Mouse (Mus musculus): ENCODE data around the gene Msi2. TPM values are rescaled to one million over a fixed set of nuclear protein-coding genes. Genes with fewer than 3 reads are reported as not detected.

The Msi2 gene
- polyA plus RNA-seq, 1 experiment from 2014 or later = 2.9 TPM

DNA sequence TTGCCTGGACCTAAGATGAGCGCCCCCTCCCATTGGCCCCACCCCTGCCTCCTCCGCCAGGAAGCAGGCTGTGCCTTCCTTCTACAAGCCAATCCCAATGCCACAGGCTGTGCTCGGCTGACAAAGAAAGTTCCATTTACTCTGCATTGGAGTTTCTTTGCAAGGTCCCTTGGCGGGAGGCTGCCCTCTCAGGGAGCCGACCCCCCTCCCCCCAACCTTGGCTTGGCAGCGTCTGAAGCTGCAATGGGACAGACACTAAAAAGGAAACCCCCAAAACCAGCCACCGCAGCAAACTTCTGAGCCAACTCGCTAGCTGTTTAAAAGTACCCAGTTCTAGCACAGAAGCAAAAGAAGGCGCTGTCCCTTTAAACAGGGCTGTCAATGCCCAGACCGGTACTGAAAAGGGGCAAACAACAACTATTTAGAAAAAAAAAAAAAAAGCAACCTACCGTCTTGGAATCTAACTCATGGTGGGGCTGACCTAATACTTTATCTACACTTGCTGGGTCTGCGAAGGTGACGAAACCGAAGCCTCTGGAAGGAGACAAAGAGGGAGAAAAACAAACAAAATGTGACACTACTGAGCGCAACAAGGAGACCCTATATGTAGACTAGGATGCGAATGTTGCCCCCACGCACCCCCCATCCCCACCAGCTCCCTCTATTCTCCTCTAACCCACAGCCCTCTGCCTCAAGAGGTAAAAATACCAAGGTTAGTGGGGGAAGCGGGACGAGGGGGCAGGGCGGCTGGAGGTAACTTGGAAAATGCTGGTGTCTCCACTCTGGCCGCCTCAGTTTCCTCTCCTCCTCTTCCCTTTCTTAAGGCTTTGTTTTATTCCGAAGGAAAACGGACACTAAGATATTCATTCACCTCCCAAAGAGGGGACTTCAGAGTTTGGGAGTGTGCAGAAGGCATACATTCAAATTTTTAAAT is 2.0 kb downstream of the Msi2 start:
- peak overlapping the region; percentile 53 for H3K27ac ChIP-seq (ENCODE audit: low read length)
- peaks cover 43% of the 10 kb centered on the region for H3K4me1 ChIP-seq (ENCODE audit: control insufficient read depth, low read depth, low read length)
- WGBS (ENCODE audit: insufficient replicate concordance) = 3% methylated on average over 23 of the region's 23 CpGs
- peak overlapping the region; percentile 92 for H3K4me3 ChIP-seq (ENCODE audit: low read depth, low read length)
- no peaks in the 10 kb centered on the region for H3K27me3 ChIP-seq (ENCODE audit: control insufficient read depth, insufficient read depth, low read depth, low read length)
- H3K36me3 ChIP-seq (ENCODE audit: control insufficient read depth, insufficient read depth) = peaks cover 10% of the 10 kb centered on the region
- peak overlapping the region; percentile 96 for H3K4me2 ChIP-seq (ENCODE audit: low read depth, low read length)
- peak overlapping the region; percentile 96 for H3K9ac ChIP-seq (ENCODE audit: low read depth, low read length)
- no peak for ATAC-seq (ENCODE audit: low read depth)
- H3K9me3 ChIP-seq (replicated peaks; ENCODE audit: control insufficient read depth, low read length) = no peaks in the 10 kb centered on the region

DNA sequence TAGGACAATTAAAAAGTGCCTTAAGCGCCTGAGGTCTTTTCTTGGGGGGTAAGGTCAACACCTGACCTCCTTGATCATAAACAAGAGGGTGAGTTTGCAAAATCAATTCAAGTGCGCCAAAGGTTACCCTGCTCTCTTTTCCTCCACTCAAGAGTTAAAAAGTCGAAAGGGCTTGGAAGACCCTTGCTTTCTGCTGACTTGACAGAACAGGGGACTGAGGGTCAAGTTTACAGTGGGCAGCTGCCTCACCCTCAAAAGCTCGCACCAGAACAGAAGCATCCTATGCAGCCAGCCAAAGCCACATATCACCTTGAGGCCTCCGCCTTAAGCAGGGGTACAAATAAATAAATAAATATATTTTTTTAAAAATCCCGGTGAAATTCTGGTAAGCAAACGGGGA is 3.0 kb downstream of the Msi2 start:
- WGBS (ENCODE audit: insufficient replicate concordance) = 64% methylated on average over 7 of the region's 7 CpGs
- ATAC-seq (ENCODE audit: low read depth) = no peak
- Histone ChIP-seq H3K4me1 (ENCODE audit: control insufficient read depth, low read depth, low read length) (peaks cover 33% of the 10 kb centered on the region), H3K27ac (ENCODE audit: low read length) (no peak overlapping the region), H3K9ac (ENCODE audit: low read depth, low read length) (no peak overlapping the region), H3K27me3 (ENCODE audit: control insufficient read depth, insufficient read depth, low read depth, low read length) (no peaks in the 10 kb centered on the region), H3K4me2 (ENCODE audit: low read depth, low read length) (no peak overlapping the region), H3K9me3 (replicated peaks; ENCODE audit: control insufficient read depth, low read length) (no peaks in the 10 kb centered on the region), H3K36me3 (ENCODE audit: control insufficient read depth, insufficient read depth) (peaks cover 10% of the 10 kb centered on the region), H3K4me3 (ENCODE audit: low read depth, low read length) (no peak overlapping the region)

DNA sequence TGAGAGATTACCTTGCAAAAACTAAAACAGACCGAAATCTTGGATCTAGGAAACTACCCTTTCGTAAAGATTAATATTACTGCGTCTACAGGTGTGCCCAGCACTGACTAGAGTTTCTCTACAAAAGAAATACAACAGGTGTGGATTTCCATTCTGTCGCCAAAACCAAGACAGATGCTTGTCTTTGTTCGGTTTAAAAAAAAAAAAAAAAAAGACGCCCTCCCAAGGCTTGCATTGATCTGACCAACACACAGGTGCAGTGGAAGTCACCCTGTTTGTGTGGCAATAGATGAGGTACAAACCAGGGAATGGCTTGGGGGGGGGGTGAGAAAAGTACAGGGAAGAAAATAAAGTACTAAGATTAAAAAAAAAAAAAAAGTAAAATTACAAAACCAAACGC is 4.2 kb downstream of the Msi2 start:
- Histone ChIP-seq H3K27ac (ENCODE audit: low read length) (no peak overlapping the region), H3K4me3 (ENCODE audit: low read depth, low read length) (no peak overlapping the region), H3K36me3 (ENCODE audit: control insufficient read depth, insufficient read depth) (peaks cover 10% of the 10 kb centered on the region), H3K9me3 (replicated peaks; ENCODE audit: control insufficient read depth, low read length) (no peaks in the 10 kb centered on the region), H3K27me3 (ENCODE audit: control insufficient read depth, insufficient read depth, low read depth, low read length) (no peaks in the 10 kb centered on the region), H3K4me1 (ENCODE audit: control insufficient read depth, low read depth, low read length) (peaks cover 22% of the 10 kb centered on the region), H3K4me2 (ENCODE audit: low read depth, low read length) (no peak overlapping the region), H3K9ac (ENCODE audit: low read depth, low read length) (no peak overlapping the region)
- 71% methylated on average over 7 of the region's 7 CpGs for WGBS (ENCODE audit: insufficient replicate concordance)
- no peak for ATAC-seq (ENCODE audit: low read depth)

GRCm38 (mm10) chr11:88713479-88713878 is 4.8 kb downstream of the Msi2 start:
- no peaks in the 10 kb centered on the region for H3K9me3 ChIP-seq (replicated peaks; ENCODE audit: control insufficient read depth, low read length)
- peaks cover 10% of the 10 kb centered on the region for H3K36me3 ChIP-seq (ENCODE audit: control insufficient read depth, insufficient read depth)
- no peaks in the 10 kb centered on the region for H3K27me3 ChIP-seq (ENCODE audit: control insufficient read depth, insufficient read depth, low read depth, low read length)
- no peak for ATAC-seq (ENCODE audit: low read depth)
- no peak overlapping the region for H3K4me3 ChIP-seq (ENCODE audit: low read depth, low read length)
- WGBS (ENCODE audit: insufficient replicate concordance) = 67% methylated on average over 9 of the region's 9 CpGs
- H3K4me2 ChIP-seq (ENCODE audit: low read depth, low read length) = no peak overlapping the region
- no peak overlapping the region for H3K9ac ChIP-seq (ENCODE audit: low read depth, low read length)
- H3K4me1 ChIP-seq (ENCODE audit: control insufficient read depth, low read depth, low read length) = peaks cover 17% of the 10 kb centered on the region
- H3K27ac ChIP-seq (ENCODE audit: low read length) = no peak overlapping the region

GRCm38 (mm10) chr11:88709876-88710614 is 8.3 kb downstream of the Msi2 start:
- no peak overlapping the region for H3K27ac ChIP-seq (ENCODE audit: low read length)
- no peak overlapping the region for H3K4me3 ChIP-seq (ENCODE audit: low read depth, low read length)
- WGBS (ENCODE audit: insufficient replicate concordance) = 76% methylated on average over 15 of the region's 15 CpGs
- no peak overlapping the region for H3K9ac ChIP-seq (ENCODE audit: low read depth, low read length)
- H3K27me3 ChIP-seq (ENCODE audit: control insufficient read depth, insufficient read depth, low read depth, low read length) = no peaks in the 10 kb centered on the region
- no peak for ATAC-seq (ENCODE audit: low read depth)
- H3K4me1 ChIP-seq (ENCODE audit: control insufficient read depth, low read depth, low read length) = peaks cover 4% of the 10 kb centered on the region
- H3K4me2 ChIP-seq (ENCODE audit: low read depth, low read length) = no peak overlapping the region
- no peaks in the 10 kb centered on the region for H3K9me3 ChIP-seq (replicated peaks; ENCODE audit: control insufficient read depth, low read length)
- H3K36me3 ChIP-seq (ENCODE audit: control insufficient read depth, insufficient read depth) = peaks cover 10% of the 10 kb centered on the region

DNA sequence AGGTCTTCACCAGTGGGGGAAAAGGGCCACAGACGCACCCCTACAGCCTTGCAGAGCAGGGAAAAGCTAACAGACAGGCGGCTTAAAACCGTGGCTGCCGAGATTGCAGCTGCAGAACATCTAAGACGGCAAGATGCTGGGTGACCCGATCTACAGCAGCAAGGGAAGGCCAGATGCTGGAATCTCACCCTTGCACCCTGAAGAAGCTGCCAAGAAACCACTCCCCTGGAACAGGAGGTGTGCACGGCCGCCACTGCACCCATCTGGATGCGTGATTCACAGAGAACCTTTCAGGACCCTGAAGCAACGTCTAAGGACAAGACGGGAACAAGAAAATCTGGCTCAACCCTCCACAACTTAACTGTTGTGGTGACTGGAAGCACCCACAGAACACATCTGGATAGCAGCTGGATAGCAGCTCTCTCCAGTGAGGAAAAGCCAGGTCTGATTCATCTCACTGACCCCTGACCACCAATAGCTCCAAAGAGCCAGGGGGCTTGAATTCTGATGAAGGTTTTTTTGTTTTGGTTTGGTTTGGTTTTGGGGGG is 11.0 kb downstream of the Msi2 start:
- Histone ChIP-seq H3K27me3 (ENCODE audit: control insufficient read depth, insufficient read depth, low read depth, low read length) (no peaks in the 10 kb centered on the region), H3K4me2 (ENCODE audit: low read depth, low read length) (no peak overlapping the region), H3K9me3 (replicated peaks; ENCODE audit: control insufficient read depth, low read length) (no peaks in the 10 kb centered on the region), H3K4me3 (ENCODE audit: low read depth, low read length) (no peak overlapping the region), H3K27ac (ENCODE audit: low read length) (no peak overlapping the region), H3K4me1 (ENCODE audit: control insufficient read depth, low read depth, low read length) (no peaks in the 10 kb centered on the region; the same call in 1 of the 2 replicates), H3K9ac (ENCODE audit: low read depth, low read length) (no peak overlapping the region), H3K36me3 (ENCODE audit: control insufficient read depth, insufficient read depth) (peaks cover 7% of the 10 kb centered on the region)
- 80% methylated on average over 11 of the region's 11 CpGs for whole genome bisulfite sequencing (ENCODE audit: insufficient replicate concordance)
- no peak for ATAC-seq (ENCODE audit: low read depth)

DNA sequence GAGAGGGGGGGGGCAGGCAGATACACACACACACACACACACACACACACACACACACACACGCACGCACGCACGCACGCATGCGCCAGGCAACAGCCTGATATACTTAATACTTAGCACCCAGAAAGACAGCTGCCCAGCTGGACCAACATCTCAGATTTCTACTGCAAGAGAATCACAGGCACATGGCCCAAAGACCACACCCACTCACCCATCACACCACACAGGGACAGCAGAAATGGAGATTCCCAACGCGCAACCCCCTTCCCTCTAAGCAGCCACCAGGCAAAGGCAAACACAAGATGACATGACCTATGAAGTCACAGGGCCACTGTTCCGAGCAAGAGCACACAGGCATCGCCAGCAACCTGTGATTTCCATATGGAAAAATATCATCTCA is 13.6 kb downstream of the Msi2 start:
- Histone ChIP-seq H3K4me3 (ENCODE audit: low read depth, low read length) (no peak overlapping the region), H3K27ac (ENCODE audit: low read length) (no peak overlapping the region), H3K4me2 (ENCODE audit: low read depth, low read length) (no peak overlapping the region), H3K9me3 (replicated peaks; ENCODE audit: control insufficient read depth, low read length) (no peaks in the 10 kb centered on the region), H3K4me1 (ENCODE audit: control insufficient read depth, low read depth, low read length) (no peaks in the 10 kb centered on the region; the same call in 1 of the 2 replicates), H3K27me3 (ENCODE audit: control insufficient read depth, insufficient read depth, low read depth, low read length) (no peaks in the 10 kb centered on the region), H3K36me3 (ENCODE audit: control insufficient read depth, insufficient read depth) (no peaks in the 10 kb centered on the region), H3K9ac (ENCODE audit: low read depth, low read length) (no peak overlapping the region)
- peak; percentile 65; the same call in 1 of the 2 replicates for ATAC-seq (ENCODE audit: low read depth)
- WGBS (ENCODE audit: insufficient replicate concordance) = 79% methylated on average over 10 of the region's 10 CpGs

DNA sequence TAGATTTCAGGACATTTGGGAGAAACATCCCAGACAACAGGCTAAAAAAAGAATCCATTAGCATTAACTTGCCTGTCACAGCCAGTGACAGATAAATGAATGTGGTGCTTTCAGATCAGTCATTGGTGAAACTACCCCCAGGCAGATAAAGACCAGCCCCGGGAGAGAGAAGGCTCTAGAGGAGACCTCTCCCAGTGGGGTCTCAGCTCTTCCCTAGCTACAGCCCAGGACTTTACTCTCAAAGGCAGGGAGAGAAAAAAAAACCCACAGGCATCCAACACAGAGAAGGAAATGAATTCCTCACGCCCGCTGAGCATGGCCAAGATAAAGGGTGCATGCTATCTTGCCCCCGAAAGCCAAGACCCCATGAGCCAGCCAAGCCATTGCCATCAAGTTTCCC is 15.1 kb downstream of the Msi2 start:
- Histone ChIP-seq H3K9me3 (replicated peaks; ENCODE audit: control insufficient read depth, low read length) (no peaks in the 10 kb centered on the region), H3K4me3 (ENCODE audit: low read depth, low read length) (no peak overlapping the region), H3K27me3 (ENCODE audit: control insufficient read depth, insufficient read depth, low read depth, low read length) (no peaks in the 10 kb centered on the region), H3K9ac (ENCODE audit: low read depth, low read length) (no peak overlapping the region), H3K36me3 (ENCODE audit: control insufficient read depth, insufficient read depth) (no peaks in the 10 kb centered on the region), H3K4me1 (ENCODE audit: control insufficient read depth, low read depth, low read length) (no peaks in the 10 kb centered on the region; the same call in 1 of the 2 replicates), H3K27ac (ENCODE audit: low read length) (no peak overlapping the region), H3K4me2 (ENCODE audit: low read depth, low read length) (no peak overlapping the region)
- 49% methylated on average over 4 of the region's 4 CpGs for WGBS (ENCODE audit: insufficient replicate concordance)
- ATAC-seq (ENCODE audit: low read depth) = no peak

Measured in liver, embryonic 16.5 days (tissue).